Mouse (Mus musculus) CH12F3 (cell line): ENCODE data around the gene F2rl1.
"Not testable (repeated sequence)": the region's sequence is repeated elsewhere in the genome, so short reads cannot be mapped to it uniquely, and the experiment has no call there.

Experiments used
- in situ Hi-C: fragments of 300-500 bp; cut with MboI; formaldehyde crosslinking; loops from 2 replicates; pipeline ENCODE4 v1.14.3; 2020; ENCODE audit warnings: low sequenced_read_pairs

The F2rl1 gene

DNA sequence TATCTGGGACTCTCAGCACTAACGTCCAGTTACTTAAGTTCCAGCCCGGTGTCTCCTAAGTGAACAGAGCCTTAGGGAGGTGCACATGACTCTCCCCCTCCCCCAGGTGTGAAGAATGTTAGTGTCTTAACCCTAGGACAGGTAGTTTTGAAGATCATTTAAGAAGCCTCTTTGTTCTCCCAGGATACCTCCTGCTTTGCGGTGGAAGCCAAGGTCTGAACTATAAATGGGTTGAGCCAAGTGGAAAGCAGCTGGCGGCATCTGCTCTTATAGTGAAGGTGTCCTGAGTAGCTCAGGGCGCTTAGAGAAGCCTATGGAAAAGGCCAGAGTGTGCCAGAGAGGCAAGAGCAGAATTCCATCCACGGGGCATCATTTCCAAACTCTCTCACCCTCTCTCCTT lies 10.0 kb upstream of the F2rl1 start:
- in situ Hi-C loops = no loop called here

DNA sequence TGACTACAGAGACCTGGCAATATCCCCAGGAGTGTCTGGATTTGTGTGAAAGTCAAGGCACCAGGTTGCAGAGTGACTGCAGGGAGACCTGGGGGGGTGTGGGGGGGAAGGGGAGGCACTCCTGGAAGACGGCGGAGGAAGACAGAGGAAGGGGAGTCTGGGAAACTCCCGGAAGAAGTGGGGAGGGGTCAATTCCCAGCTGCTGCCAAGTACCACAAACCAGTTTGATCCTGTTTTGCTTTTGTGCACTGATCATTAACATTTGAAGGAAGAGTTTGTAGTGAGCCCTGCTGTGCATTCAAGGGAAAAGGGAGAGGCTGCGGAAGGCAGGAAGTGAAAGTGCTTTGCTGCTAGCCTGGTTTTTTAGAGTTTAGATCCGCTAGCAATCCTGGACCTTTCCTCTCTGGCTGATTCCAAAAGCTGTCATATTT lies 9.1 kb upstream of the F2rl1 start:
- in situ Hi-C loops = no loop called here

DNA sequence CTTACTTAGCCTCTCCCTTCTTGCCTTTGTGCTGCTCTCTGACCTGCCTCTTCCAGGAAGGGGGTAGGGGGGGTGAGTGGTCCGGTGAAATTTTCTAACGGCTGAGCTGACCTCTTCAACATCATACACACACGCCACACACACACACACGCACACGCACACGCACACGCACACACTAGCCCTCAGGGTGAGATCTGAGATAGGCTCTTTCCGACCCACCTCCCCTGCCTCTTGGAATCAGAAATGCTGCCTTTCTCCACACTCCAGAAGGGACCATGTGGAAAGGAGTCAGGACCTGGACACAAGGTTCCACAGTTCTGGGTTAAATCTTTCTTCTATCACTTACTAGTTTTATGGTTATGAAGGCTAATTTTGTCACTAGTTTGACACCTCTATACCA lies 8.6 kb upstream of the F2rl1 start:
- in situ Hi-C loops = no loop called here

- in situ Hi-C loops = not testable (repeated sequence)
These were observed 8.1 kb upstream of the F2rl1 start for GRCm38 (mm10) chr13:95533121-95533520.

- in situ Hi-C loops = no loop called here
These were observed 6.4 kb upstream of the F2rl1 start for GRCm38 (mm10) chr13:95531273-95532045.

DNA sequence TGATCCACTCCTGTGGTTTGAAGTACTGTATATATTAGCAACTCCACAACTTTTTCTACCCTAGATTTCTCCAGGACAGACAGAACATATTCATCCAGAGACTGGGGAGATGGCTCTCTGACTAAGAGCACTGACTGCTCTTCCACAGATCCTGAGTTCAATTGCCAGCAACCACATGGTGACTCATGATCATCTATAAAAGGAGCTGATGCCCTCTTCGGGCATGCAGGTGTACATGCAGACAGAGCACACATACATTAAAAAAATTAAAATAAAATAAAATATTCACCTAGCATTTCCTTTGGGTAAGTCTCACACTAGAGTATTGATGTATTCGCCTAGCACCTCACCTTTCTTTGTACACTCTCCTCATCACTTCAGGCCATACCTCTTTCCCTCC lies 4.2 kb upstream of the F2rl1 start:
- in situ Hi-C loops = no loop called here

DNA sequence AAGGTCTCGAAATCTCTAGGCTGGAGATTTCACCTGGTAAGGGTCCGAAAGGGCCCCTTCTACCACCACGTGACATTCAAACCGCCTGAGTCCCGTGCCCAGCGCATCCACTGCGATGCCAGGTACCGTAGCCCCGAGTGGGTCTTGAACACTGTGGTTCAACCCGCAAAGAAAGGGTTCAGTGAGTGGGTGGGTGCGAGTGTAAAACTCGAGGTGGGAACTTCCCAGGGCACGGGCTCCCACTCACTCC lies 678 bp downstream of the F2rl1 start:
- in situ Hi-C loops = no loop called here

- in situ Hi-C loops = no loop called here
These were observed 1.2 kb downstream of the F2rl1 start for GRCm38 (mm10) chr13:95523659-95524423.

GRCm38 (mm10) chr13:95522176-95522575 lies 2.9 kb downstream of the F2rl1 start:
- in situ Hi-C loops = no loop called here

DNA sequence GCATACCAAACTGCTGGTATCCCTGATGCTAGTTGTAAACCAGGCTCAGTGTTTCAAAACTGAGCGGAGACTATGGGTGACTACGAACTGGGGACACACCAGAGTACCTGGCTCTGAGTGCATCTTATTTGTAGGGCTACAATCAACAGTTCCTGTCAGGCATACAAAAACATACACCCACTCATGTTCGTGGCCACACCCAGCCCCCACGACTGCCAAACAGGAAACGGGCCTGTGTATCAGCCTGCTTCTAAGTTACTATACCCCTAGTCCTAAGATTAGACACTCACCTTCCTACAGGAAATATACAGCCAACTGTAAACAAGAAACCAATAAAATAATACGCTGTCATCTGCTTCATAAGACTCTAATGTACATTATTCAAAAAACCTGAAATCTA lies 4.0 kb downstream of the F2rl1 start:
- in situ Hi-C loops = no loop called here

DNA sequence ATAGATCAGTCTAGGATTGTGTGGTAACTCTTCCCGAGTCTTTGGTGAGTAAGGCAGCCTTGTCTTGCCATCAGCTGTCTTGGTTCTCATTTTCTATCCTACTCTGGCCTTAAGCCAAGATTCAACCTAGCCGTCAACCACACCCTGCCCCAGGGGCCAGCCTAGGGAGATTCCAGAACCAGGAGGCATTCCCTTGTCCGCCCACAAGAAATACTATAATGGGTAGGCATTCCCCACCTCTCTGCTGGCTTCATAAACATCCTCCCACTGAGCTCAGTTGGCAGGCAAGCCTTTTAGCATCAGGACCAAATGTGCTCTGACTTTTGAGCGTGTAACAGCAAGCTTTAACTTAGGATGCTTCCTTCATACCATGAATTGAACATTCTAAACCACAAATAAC lies 10.3 kb downstream of the F2rl1 start:
- in situ Hi-C loops = no loop called here

GRCm38 (mm10) chr13:95510054-95510453 lies 15.0 kb downstream of the F2rl1 start:
- in situ Hi-C loops = no loop called here

- in situ Hi-C loops = no loop called here
These were observed 21.6 kb downstream of the F2rl1 start for GRCm38 (mm10) chr13:95503279-95503917.

DNA sequence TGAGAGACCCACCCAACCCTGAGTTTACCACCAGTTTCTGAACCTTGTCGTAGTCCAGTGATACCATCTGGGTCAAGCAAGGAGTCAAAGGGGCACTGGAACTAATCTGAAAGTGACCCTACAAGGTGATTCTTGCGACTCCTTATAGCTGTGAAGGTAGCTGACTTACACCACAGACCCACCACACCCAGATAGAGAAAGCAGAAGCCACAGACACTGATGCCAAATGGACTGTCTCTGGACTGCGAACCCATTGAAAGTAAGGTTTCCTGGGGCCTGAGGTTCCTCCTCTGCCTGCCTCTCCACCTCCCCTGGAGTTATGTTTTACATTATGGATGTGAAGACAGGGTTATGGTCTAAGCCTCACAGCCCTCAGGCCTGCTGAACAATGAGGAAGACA lies 28.4 kb downstream of the F2rl1 start:
- in situ Hi-C loops = no loop called here

GRCm38 (mm10) chr13:95494812-95495211 lies 30.2 kb downstream of the F2rl1 start:
- in situ Hi-C loops = no loop called here

- in situ Hi-C loops = no loop called here
These were observed 31.7 kb downstream of the F2rl1 start for GRCm38 (mm10) chr13:95493296-95493695.

DNA sequence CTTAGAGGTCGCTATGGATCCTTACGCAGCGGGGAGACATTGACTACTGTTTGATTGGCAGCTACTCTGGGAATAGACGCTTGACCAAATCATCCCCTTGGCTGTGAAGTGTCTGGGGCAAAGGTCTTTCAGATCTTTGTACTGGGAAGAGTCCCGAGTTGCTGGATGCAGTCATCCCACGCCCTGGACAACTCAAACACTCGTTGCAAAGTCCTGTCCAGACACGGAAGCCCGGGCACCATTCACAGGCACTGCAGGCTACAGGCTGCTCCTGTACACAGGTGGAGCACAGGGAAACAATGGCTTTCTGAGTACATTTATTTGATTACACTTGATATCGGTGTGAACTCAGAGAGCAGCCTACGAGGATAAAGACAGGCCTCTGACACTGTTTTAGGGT lies 33.7 kb downstream of the F2rl1 start:
- in situ Hi-C loops = no loop called here

- in situ Hi-C loops = no loop called here
These were observed 40.4 kb downstream of the F2rl1 start for GRCm38 (mm10) chr13:95484664-95485063.

DNA sequence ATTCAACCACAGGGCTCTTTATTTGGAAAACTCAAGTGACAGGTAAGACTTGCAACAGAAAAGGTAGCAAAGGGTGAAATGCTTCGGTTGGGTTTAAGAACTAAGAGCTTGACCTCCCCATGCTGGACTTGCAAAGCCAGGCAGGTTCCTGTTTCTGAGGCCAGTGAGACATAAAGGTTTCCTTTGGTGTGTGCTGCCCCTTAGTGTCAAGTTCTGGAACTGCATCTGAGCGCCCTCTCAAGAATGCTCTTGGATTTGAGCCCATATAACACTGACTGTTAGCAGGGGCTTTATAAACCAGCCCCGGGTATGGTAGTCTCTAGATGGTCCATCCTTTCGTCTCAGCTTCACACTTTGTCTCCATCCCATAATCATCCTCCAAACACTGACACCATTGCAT lies 43.6 kb downstream of the F2rl1 start:
- in situ Hi-C loops = no loop called here

DNA sequence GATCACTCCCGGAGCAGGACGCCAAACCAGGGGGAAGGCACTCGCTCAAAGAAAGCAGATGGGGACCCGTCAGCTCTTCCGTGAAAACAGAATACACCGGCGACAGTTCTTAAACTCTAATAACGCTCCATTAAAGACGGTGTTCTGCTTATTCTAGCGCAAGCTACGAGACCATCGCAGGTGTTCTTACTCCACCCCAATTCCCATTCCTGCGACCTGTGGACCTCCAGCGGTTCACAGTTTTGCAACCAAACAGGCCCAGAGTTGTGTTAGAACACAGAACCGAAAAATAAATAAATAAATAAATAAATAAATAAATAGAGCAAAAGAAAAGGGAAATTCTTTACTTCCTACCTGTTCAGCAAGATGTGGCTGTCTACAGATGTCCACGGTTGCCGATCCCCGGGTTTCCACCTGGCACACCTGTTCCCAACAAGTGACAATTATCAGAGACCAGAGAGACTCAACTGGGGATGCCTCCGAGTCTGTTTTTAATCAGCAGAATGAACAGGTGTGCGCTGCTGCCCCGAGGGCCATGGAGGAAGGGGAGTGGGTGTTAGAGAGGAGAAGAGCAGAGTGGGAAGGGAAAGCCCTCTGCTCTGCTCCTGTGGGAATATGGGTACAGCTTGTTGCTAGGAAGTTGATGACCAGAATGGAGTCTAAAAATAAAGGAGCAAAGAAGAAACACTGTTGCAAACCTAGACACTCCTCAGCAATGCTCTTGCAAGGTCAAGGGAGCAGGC lies 46.2 kb downstream of the F2rl1 start, which contains the start of gene S100z:
S100z (minus strand) TSS at position 51 of the 743 bp plus-strand sequence.
- in situ Hi-C loops = no loop called here

- in situ Hi-C loops = no loop called here
These were observed 47.9 kb downstream of the F2rl1 start for GRCm38 (mm10) chr13:95477173-95477572.
